Mouse (Mus musculus) cortical plate, adult 2 months (tissue): ENCODE measurements around the gene Fsip1. TPM values are rescaled to one million over a fixed set of nuclear protein-coding genes. Genes with fewer than 3 reads are reported as not detected.

Experiments used
- H3K27ac ChIP-seq: fragments of 200-500 bp; 2 replicates; pipeline ENCODE4 v1.5.1; 2012; ENCODE audit warnings: low read length, control low read depth, inconsistent platforms; ENCODE audit not compliant: insufficient read depth
- H3K4me1 ChIP-seq: fragments of 200-500 bp; 2 replicates; pipeline ENCODE4 v1.6.1; 2011; ENCODE audit warnings: low read length; ENCODE audit not compliant: control insufficient read depth, insufficient read depth
- H3K4me3 ChIP-seq: fragments of 200-500 bp; 2 replicates; pipeline ENCODE4 v1.5.1; 2011; ENCODE audit warnings: mild to moderate bottlenecking, low read length, control low read depth; ENCODE audit not compliant: insufficient read depth
- CTCF ChIP-seq: fragments of 200-500 bp; IDR thresholded peaks from 2 replicates; pipeline ENCODE4 v1.5.1; 2011; ENCODE audit warnings: mild to moderate bottlenecking, control low read depth, low read length; ENCODE audit not compliant: insufficient read depth; ENCODE audit errors: extremely low read depth
- POLR2A ChIP-seq: fragments of 200-500 bp; IDR thresholded peaks from 2 replicates; pipeline ENCODE4 v1.6.1; 2011; ENCODE audit warnings: mild to moderate bottlenecking, low read length, control low read depth; ENCODE audit not compliant: insufficient read depth; ENCODE audit errors: extremely low read depth
- polyA plus RNA-seq: library from polyadenylated mRNA; depleted of rRNA; stranded (reverse); fragments of >200 nt; gene quantifications from 2 replicates; pipeline ENCODE4 v1.2.3, GENCODE M21; 2012

Gene Fsip1
- polyA plus RNA-seq, 1 experiment = 0.65 TPM

GRCm38 (mm10) chr2:118119684-118120083, 137.1 kb downstream of the Fsip1 start:
- TF ChIP-seq POLR2A (no peak), CTCF (no peak)
- H3K27ac ChIP-seq = no peak overlapping the region
- H3K4me1 ChIP-seq = no peaks in the 10 kb centered on the region
- no peak overlapping the region for H3K4me3 ChIP-seq

GRCm38 (mm10) chr2:118118515-118118914, 138.3 kb downstream of the Fsip1 start:
- no peak for TF ChIP-seq CTCF
- no peak for TF ChIP-seq POLR2A
- Histone ChIP-seq H3K27ac (no peak overlapping the region), H3K4me1 (no peaks in the 10 kb centered on the region), H3K4me3 (no peak overlapping the region)

GRCm38 (mm10) chr2:118118045-118118444, 138.7 kb downstream of the Fsip1 start:
- TF ChIP-seq CTCF (no peak), POLR2A (no peak)
- Histone ChIP-seq H3K4me1 (no peaks in the 10 kb centered on the region), H3K4me3 (no peak overlapping the region), H3K27ac (no peak overlapping the region)

GRCm38 (mm10) chr2:118117401-118117800, 139.4 kb downstream of the Fsip1 start:
- Histone ChIP-seq H3K4me3 (no peak overlapping the region), H3K4me1 (no peaks in the 10 kb centered on the region), H3K27ac (no peak overlapping the region)
- TF ChIP-seq CTCF (no peak), POLR2A (no peak)

- TF ChIP-seq POLR2A (no peak), CTCF (no peak)
- H3K4me3 ChIP-seq = no peak overlapping the region
Observed at GRCm38 (mm10) chr2:118116754-118117290, 139.9 kb downstream of the Fsip1 start.

GRCm38 (mm10) chr2:118116180-118116579, 140.6 kb downstream of the Fsip1 start:
- H3K4me3 ChIP-seq = no peak overlapping the region
- H3K4me1 ChIP-seq = no peaks in the 10 kb centered on the region
- TF ChIP-seq CTCF = no peak
- no peak for TF ChIP-seq POLR2A
- no peak overlapping the region for H3K27ac ChIP-seq

More at GRCm38 (mm10) chr2:118116754-118117290, 139.9 kb downstream of the Fsip1 start:
- H3K27ac ChIP-seq = no peak overlapping the region
- H3K4me1 ChIP-seq = no peaks in the 10 kb centered on the region

GRCm38 (mm10) chr2:118115647-118116046, 141.1 kb downstream of the Fsip1 start:
- TF ChIP-seq CTCF = no peak
- no peak for TF ChIP-seq POLR2A
- Histone ChIP-seq H3K27ac (no peak overlapping the region), H3K4me1 (no peaks in the 10 kb centered on the region; the same call in 1 of the 2 replicates), H3K4me3 (no peak overlapping the region)

GRCm38 (mm10) chr2:118114671-118115070, 142.1 kb downstream of the Fsip1 start:
- Histone ChIP-seq H3K4me1 (peaks cover 1% of the 10 kb centered on the region; the same call in 1 of the 2 replicates), H3K27ac (no peak overlapping the region), H3K4me3 (no peak overlapping the region)
- TF ChIP-seq POLR2A = no peak
- TF ChIP-seq CTCF = no peak

GRCm38 (mm10) chr2:118113808-118114524, 142.8 kb downstream of the Fsip1 start:
- no peak overlapping the region for H3K4me3 ChIP-seq
- H3K4me1 ChIP-seq = peaks cover 1% of the 10 kb centered on the region; the same call in 1 of the 2 replicates
- TF ChIP-seq CTCF (no peak), POLR2A (no peak)
- no peak overlapping the region for H3K27ac ChIP-seq

GRCm38 (mm10) chr2:118112846-118113479, 143.8 kb downstream of the Fsip1 start:
- TF ChIP-seq CTCF (no peak), POLR2A (no peak)
- Histone ChIP-seq H3K4me1 (peaks cover 1% of the 10 kb centered on the region; the same call in 1 of the 2 replicates), H3K4me3 (no peak overlapping the region), H3K27ac (no peak overlapping the region)

GRCm38 (mm10) chr2:118112438-118112837, 144.3 kb downstream of the Fsip1 start:
- no peak overlapping the region for H3K27ac ChIP-seq
- no peak overlapping the region; the same call in 1 of the 2 replicates for H3K4me3 ChIP-seq
- no peak for TF ChIP-seq POLR2A
- no peak for TF ChIP-seq CTCF
- peaks cover 1% of the 10 kb centered on the region; the same call in 1 of the 2 replicates for H3K4me1 ChIP-seq
